ENCODE assay signal across 22 mouse cellular contexts in genomic region chr1:70705821-70706220, GRCm38 (mm10).
"Had no signal": no experiment of that assay in that cellular context is flagged by ENCODE, and none has a peak within 500 bp of the region (broad histone marks: within the 10 kb centered on the region; RNA-seq: fewer than 3 reads in every experiment).

No protein-coding gene starts in this region.

- ATAC-seq: hindbrain, embryonic 16.5 days; hindbrain, postnatal 0 days; inflammation-experienced regulatory T-cells, adult 6 months; intestine, embryonic 15.5 days; intestine, embryonic 16.5 days; intestine, postnatal 0 days had no signal

- DNase-seq: heart, postnatal 10 days; heart, postnatal 14 days; heart, postnatal 36 days; heart, postnatal 4 days; kidney, adult 11 months; kidney, adult 18-20 months; kidney, adult 2 months; kidney, adult 8-10 months; kidney, adult 9 months; kidney, postnatal 10 days; kidney, postnatal 14 days; kidney, postnatal 25 days; kidney, postnatal 36 days; kidney, postnatal 4 days; layer of hippocampus, adult 9-11 months; layer of hippocampus, postnatal 36 days had no signal
